Mouse (Mus musculus) embryonic fibroblast, embryonic 13.5 days (primary cell): Measurements from ENCODE around the gene Prkaca.

Experiments used
- CTCF ChIP-seq: IDR thresholded peaks from 2 replicates; pipeline ENCODE4 v1.5.1; 2011; ENCODE audit warnings: mild to moderate bottlenecking, control low read depth, low read length, moderate library complexity, borderline replicate concordance; ENCODE audit not compliant: insufficient read depth
- POLR2A ChIP-seq: IDR thresholded peaks from 2 replicates; pipeline ENCODE4 v1.6.1; 2011; ENCODE audit warnings: low read depth, mild to moderate bottlenecking, control low read depth, low read length, moderate library complexity

DNA sequence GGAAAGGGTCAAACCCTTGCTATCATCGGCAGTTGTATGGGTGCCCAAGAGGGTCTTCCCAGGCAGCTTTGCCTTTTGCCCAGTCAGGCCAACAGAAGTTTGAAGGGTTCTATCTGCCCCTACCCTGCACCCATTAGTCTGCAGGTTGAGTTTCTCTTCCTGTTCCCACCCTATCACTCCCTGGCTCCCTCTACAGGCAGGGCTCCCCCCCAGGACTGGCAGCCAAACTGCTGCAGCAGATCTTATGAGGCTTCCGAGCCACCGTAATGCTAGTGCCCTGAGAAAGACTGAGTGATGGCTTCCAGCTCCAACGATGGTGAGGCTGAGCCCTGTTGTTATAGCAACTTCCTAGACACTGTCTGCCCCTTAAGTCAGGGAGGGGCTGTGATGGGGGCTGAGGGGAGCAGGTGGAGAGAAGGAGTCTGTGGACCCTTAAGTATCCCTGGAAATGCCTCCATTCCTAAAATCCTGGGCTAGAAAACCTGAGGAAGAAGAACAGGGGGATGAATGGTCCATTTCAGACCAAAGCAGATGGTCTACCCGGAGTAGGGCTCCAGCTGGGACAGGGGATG lies 4.1 kb downstream of the Prkaca start:
- TF ChIP-seq CTCF (no peak), POLR2A (no peak)
